Mouse (Mus musculus) heart, adult 2 months (tissue): ENCODE data around the gene Omt2a.
"Not testable (repeated sequence)": the region's sequence is repeated elsewhere in the genome, so short reads cannot be mapped to it uniquely, and the experiment has no call there.

ENCODE experiments used
- CTCF ChIP-seq: fragments of 200-600 bp; IDR thresholded peaks from 2 replicates; pipeline ENCODE4 v1.8.1; 2022; ENCODE audit warnings: antibody characterized with exemption, mild to moderate bottlenecking, moderate library complexity
- POLR2A ChIP-seq: fragments of 200-500 bp; IDR thresholded peaks from 2 replicates; pipeline ENCODE4 v1.6.1; 2011; ENCODE audit warnings: mild to moderate bottlenecking, low read depth, low read length, control low read depth; ENCODE audit not compliant: insufficient read depth

GRCm38 (mm10) chr9:78292462-78292861, 22.1 kb downstream of the Omt2a start:
- TF ChIP-seq CTCF, POLR2A: not testable (repeated sequence)
